Mouse (Mus musculus): Measurements from ENCODE around the gene Poc1a. TPM values are rescaled to one million over a fixed set of nuclear protein-coding genes. Genes with fewer than 3 reads are reported as not detected.

The Poc1a gene
- polyA plus RNA-seq, 1 experiment from 2014 or later: 25.2 TPM

GRCm38 (mm10) chr9:106308555-106308954 lies 27.7 kb downstream of the Poc1a start:
- H3K36me3 ChIP-seq (ENCODE audit: control insufficient read depth, insufficient read depth, low read length): no peaks in the 10 kb centered on the region; the same call in 1 of the 2 replicates
- H3K9me3 ChIP-seq (ENCODE audit: control insufficient read depth, low read depth, low read length): no peaks in the 10 kb centered on the region
- no peak for ATAC-seq (ENCODE audit: insufficient number of reproducible peaks, insufficient read depth, low FRiP score, low read depth)
- WGBS: 94% methylated on average over 2 of the region's 2 CpGs
- H3K27me3 ChIP-seq (ENCODE audit: control insufficient read depth, insufficient read depth, low read length): no peaks in the 10 kb centered on the region
- no peak overlapping the region for H3K9ac ChIP-seq (replicated peaks; ENCODE audit: low read depth, low read length)
- no peak overlapping the region for H3K4me2 ChIP-seq (replicated peaks; ENCODE audit: low read depth, low read length)
- H3K4me3 ChIP-seq (ENCODE audit: low read depth, low read length): no peak overlapping the region
- peak overlapping the region; percentile 34; the same call in 1 of the 2 replicates for H3K27ac ChIP-seq (ENCODE audit: low read length)
- H3K4me1 ChIP-seq (ENCODE audit: control insufficient read depth, insufficient read depth, low read length): no peaks in the 10 kb centered on the region

DNA sequence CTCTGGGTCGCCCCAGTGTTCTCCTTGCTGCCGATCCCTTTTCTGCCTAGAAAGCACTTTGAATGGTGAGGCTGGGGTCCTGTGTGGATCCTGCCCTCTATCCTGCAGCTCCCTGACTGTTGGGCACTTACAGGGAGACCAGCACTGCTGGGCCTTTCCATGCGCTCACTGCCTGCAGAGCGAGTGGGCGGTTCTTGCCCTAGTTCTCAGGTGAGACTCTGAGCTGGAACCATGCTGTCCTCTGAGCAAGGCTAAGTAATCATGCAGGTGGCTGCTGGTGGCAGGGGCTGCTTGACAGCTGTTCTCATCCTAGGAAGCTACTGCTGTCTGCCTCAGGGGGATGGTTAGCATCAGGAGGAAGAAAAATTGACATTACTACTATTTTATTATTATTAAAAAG lies 28.1 kb downstream of the Poc1a start:
- Histone ChIP-seq H3K4me3 (ENCODE audit: low read depth, low read length) (no peak overlapping the region), H3K27me3 (ENCODE audit: control insufficient read depth, insufficient read depth, low read length) (no peaks in the 10 kb centered on the region), H3K9me3 (ENCODE audit: control insufficient read depth, low read depth, low read length) (no peaks in the 10 kb centered on the region), H3K27ac (ENCODE audit: low read length) (peak overlapping the region; percentile 34; the same call in 1 of the 2 replicates), H3K4me2 (replicated peaks; ENCODE audit: low read depth, low read length) (no peak overlapping the region), H3K9ac (replicated peaks; ENCODE audit: low read depth, low read length) (no peak overlapping the region), H3K4me1 (ENCODE audit: control insufficient read depth, insufficient read depth, low read length) (no peaks in the 10 kb centered on the region), H3K36me3 (ENCODE audit: control insufficient read depth, insufficient read depth, low read length) (no peaks in the 10 kb centered on the region; the same call in 1 of the 2 replicates)
- WGBS: 91% methylated on average over 5 of the region's 5 CpGs
- ATAC-seq (ENCODE audit: insufficient number of reproducible peaks, insufficient read depth, low FRiP score, low read depth): no peak

DNA sequence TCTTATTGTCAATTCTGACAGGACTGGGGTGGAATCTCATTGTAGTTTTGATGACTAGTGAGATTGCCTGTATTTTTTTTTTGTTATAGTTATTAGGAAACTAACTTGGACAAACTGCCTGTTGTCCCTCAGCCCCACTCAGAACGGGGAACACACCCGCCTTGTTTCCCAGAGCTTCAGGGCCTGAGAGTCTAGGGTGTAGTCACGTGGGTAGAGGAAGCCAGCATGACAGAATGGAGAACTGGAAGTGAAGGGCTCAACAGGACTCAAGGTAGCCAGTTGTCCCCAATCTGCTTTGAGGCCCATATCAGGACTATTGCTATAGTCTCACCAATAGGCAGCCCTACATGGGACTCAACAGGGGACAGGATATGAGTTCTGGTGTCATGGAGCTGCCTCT lies 29.0 kb downstream of the Poc1a start:
- no peak overlapping the region for H3K4me2 ChIP-seq (replicated peaks; ENCODE audit: low read depth, low read length)
- no peak overlapping the region for H3K9ac ChIP-seq (replicated peaks; ENCODE audit: low read depth, low read length)
- H3K27ac ChIP-seq (ENCODE audit: low read length): no peak overlapping the region
- H3K9me3 ChIP-seq (ENCODE audit: control insufficient read depth, low read depth, low read length): no peaks in the 10 kb centered on the region
- H3K4me1 ChIP-seq (ENCODE audit: control insufficient read depth, insufficient read depth, low read length): no peaks in the 10 kb centered on the region
- no peak for ATAC-seq (ENCODE audit: insufficient number of reproducible peaks, insufficient read depth, low FRiP score, low read depth)
- no peaks in the 10 kb centered on the region for H3K27me3 ChIP-seq (ENCODE audit: control insufficient read depth, insufficient read depth, low read length)
- H3K4me3 ChIP-seq (ENCODE audit: low read depth, low read length): no peak overlapping the region
- WGBS: 80% methylated on average over 3 of the region's 3 CpGs
- H3K36me3 ChIP-seq (ENCODE audit: control insufficient read depth, insufficient read depth, low read length): no peaks in the 10 kb centered on the region; the same call in 1 of the 2 replicates

DNA sequence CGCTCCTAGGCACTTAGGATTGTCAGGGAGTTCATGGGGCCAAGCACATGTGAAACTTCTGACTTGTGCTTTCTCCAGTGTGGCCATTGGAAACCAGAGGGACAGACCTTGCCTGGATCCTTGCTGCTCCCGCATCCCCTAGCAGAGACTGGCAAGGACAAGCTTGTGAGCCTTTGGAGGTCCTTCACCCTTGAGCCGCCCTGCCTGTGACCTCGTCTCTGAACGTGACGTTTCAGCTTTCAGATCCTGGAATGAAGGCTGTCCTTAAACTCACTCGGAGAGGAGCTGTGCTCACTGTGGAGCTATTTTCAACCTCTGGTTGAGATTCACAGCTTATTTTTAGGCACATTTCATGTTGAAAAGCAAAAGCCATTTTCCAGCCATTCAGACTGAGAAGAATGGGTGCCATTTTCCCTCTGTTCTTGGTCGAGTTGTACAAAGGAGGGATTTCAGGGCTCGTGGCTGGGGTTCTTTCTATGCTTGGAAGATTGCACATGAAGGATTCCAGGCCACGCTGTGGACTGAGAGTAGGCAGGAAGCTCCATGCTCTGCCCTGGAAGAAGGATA lies 30.8 kb downstream of the Poc1a start:
- H3K27me3 ChIP-seq (ENCODE audit: control insufficient read depth, insufficient read depth, low read length): no peaks in the 10 kb centered on the region
- H3K9ac ChIP-seq (replicated peaks; ENCODE audit: low read depth, low read length): no peak overlapping the region
- no peak for ATAC-seq (ENCODE audit: insufficient number of reproducible peaks, insufficient read depth, low FRiP score, low read depth)
- 77% methylated on average over 10 of the region's 10 CpGs for WGBS
- no peaks in the 10 kb centered on the region for H3K4me1 ChIP-seq (ENCODE audit: control insufficient read depth, insufficient read depth, low read length)
- no peak overlapping the region for H3K27ac ChIP-seq (ENCODE audit: low read length)
- H3K4me2 ChIP-seq (replicated peaks; ENCODE audit: low read depth, low read length): no peak overlapping the region
- no peak overlapping the region for H3K4me3 ChIP-seq (ENCODE audit: low read depth, low read length)
- H3K36me3 ChIP-seq (ENCODE audit: control insufficient read depth, insufficient read depth, low read length): no peaks in the 10 kb centered on the region; the same call in 1 of the 2 replicates
- H3K9me3 ChIP-seq (ENCODE audit: control insufficient read depth, low read depth, low read length): no peaks in the 10 kb centered on the region

DNA sequence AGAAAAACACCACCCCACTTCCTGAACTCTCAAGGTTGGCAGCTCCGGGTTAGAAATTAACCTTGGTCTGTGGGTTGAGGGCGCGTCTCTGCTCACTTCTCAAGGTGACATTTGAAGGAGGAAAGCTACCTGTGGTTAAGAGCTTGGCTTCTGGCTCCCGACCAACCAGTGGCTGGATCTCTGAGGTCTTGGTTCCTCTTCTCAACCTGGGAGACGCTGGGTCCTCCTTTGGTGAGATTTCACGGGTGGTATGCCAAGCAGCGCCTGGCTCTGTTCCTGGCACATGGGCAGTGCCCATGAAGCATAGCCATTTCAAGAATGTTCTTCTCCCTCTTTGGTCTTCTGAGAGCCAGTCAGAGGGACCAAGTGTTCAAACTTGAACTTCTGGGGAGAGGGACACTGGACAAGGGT lies 32.1 kb downstream of the Poc1a start:
- Histone ChIP-seq H3K27me3 (ENCODE audit: control insufficient read depth, insufficient read depth, low read length) (no peaks in the 10 kb centered on the region), H3K4me1 (ENCODE audit: control insufficient read depth, insufficient read depth, low read length) (no peaks in the 10 kb centered on the region), H3K4me3 (ENCODE audit: low read depth, low read length) (no peak overlapping the region), H3K4me2 (replicated peaks; ENCODE audit: low read depth, low read length) (no peak overlapping the region), H3K36me3 (ENCODE audit: control insufficient read depth, insufficient read depth, low read length) (no peaks in the 10 kb centered on the region; the same call in 1 of the 2 replicates), H3K9me3 (ENCODE audit: control insufficient read depth, low read depth, low read length) (no peaks in the 10 kb centered on the region), H3K9ac (replicated peaks; ENCODE audit: low read depth, low read length) (no peak overlapping the region), H3K27ac (ENCODE audit: low read length) (no peak overlapping the region)
- WGBS: 89% methylated on average over 7 of the region's 7 CpGs
- ATAC-seq (ENCODE audit: insufficient number of reproducible peaks, insufficient read depth, low FRiP score, low read depth): no peak

GRCm38 (mm10) chr9:106314196-106314595 lies 33.3 kb downstream of the Poc1a start:
- WGBS: 62% methylated on average over 3 of the region's 3 CpGs
- H3K4me1 ChIP-seq (ENCODE audit: control insufficient read depth, insufficient read depth, low read length): peaks cover 3% of the 10 kb centered on the region; the same call in 1 of the 2 replicates
- no peak for ATAC-seq (ENCODE audit: insufficient number of reproducible peaks, insufficient read depth, low FRiP score, low read depth)
- no peak overlapping the region for H3K4me3 ChIP-seq (ENCODE audit: low read depth, low read length)
- H3K9ac ChIP-seq (replicated peaks; ENCODE audit: low read depth, low read length): no peak overlapping the region
- H3K27ac ChIP-seq (ENCODE audit: low read length): no peak overlapping the region
- H3K4me2 ChIP-seq (replicated peaks; ENCODE audit: low read depth, low read length): no peak overlapping the region
- H3K27me3 ChIP-seq (ENCODE audit: control insufficient read depth, insufficient read depth, low read length): no peaks in the 10 kb centered on the region
- H3K9me3 ChIP-seq (ENCODE audit: control insufficient read depth, low read depth, low read length): no peaks in the 10 kb centered on the region
- no peaks in the 10 kb centered on the region; the same call in 1 of the 2 replicates for H3K36me3 ChIP-seq (ENCODE audit: control insufficient read depth, insufficient read depth, low read length)

GRCm38 (mm10) chr9:106318074-106318473 lies 37.2 kb downstream of the Poc1a start:
- H3K4me1 ChIP-seq (ENCODE audit: control insufficient read depth, insufficient read depth, low read length): peaks cover 11% of the 10 kb centered on the region; the same call in 1 of the 2 replicates
- H3K4me2 ChIP-seq (replicated peaks; ENCODE audit: low read depth, low read length): no peak overlapping the region
- no peaks in the 10 kb centered on the region for H3K27me3 ChIP-seq (ENCODE audit: control insufficient read depth, insufficient read depth, low read length)
- ATAC-seq (ENCODE audit: insufficient number of reproducible peaks, insufficient read depth, low FRiP score, low read depth): no peak
- 65% methylated on average over 2 of the region's 2 CpGs for WGBS
- H3K36me3 ChIP-seq (ENCODE audit: control insufficient read depth, insufficient read depth, low read length): no peaks in the 10 kb centered on the region
- H3K9me3 ChIP-seq (ENCODE audit: control insufficient read depth, low read depth, low read length): no peaks in the 10 kb centered on the region
- H3K9ac ChIP-seq (replicated peaks; ENCODE audit: low read depth, low read length): no peak overlapping the region
- H3K4me3 ChIP-seq (ENCODE audit: low read depth, low read length): no peak overlapping the region
- no peak overlapping the region for H3K27ac ChIP-seq (ENCODE audit: low read length)

DNA sequence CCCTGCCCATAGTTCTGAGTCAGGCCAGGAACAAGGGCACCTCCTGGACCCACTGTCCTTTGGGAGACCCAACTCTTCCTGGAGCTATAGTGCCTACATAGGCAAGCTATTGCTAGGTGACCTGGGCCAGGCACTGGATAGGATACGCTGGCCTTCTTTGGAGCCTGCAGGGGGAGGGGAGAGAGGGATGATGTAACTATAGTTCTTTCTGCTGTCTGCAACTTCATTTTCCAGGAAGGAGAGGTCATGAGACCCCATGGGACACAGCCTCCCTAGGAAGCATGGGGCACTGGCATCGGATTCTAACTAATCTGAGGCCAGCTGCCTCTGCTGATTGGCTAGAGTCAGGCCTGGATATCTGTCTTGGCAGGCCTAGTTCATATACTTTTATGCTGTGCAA lies 38.2 kb downstream of the Poc1a start:
- 54% methylated on average over 2 of the region's 2 CpGs for WGBS
- Histone ChIP-seq H3K9me3 (ENCODE audit: control insufficient read depth, low read depth, low read length) (no peaks in the 10 kb centered on the region), H3K36me3 (ENCODE audit: control insufficient read depth, insufficient read depth, low read length) (no peaks in the 10 kb centered on the region), H3K27ac (ENCODE audit: low read length) (no peak overlapping the region), H3K4me1 (ENCODE audit: control insufficient read depth, insufficient read depth, low read length) (peaks cover 13% of the 10 kb centered on the region; the same call in 1 of the 2 replicates), H3K9ac (replicated peaks; ENCODE audit: low read depth, low read length) (no peak overlapping the region), H3K4me2 (replicated peaks; ENCODE audit: low read depth, low read length) (no peak overlapping the region), H3K4me3 (ENCODE audit: low read depth, low read length) (no peak overlapping the region), H3K27me3 (ENCODE audit: control insufficient read depth, insufficient read depth, low read length) (no peaks in the 10 kb centered on the region)
- no peak for ATAC-seq (ENCODE audit: insufficient number of reproducible peaks, insufficient read depth, low FRiP score, low read depth)

GRCm38 (mm10) chr9:106322497-106322896 lies 41.6 kb downstream of the Poc1a start:
- WGBS: 76% methylated on average over 3 of the region's 3 CpGs
- no peak for ATAC-seq (ENCODE audit: insufficient number of reproducible peaks, insufficient read depth, low FRiP score, low read depth)
- no peak overlapping the region for H3K9ac ChIP-seq (replicated peaks; ENCODE audit: low read depth, low read length)
- no peaks in the 10 kb centered on the region for H3K9me3 ChIP-seq (ENCODE audit: control insufficient read depth, low read depth, low read length)
- H3K4me1 ChIP-seq (ENCODE audit: control insufficient read depth, insufficient read depth, low read length): peaks cover 13% of the 10 kb centered on the region; the same call in 1 of the 2 replicates
- H3K4me2 ChIP-seq (replicated peaks; ENCODE audit: low read depth, low read length): no peak overlapping the region
- no peaks in the 10 kb centered on the region for H3K36me3 ChIP-seq (ENCODE audit: control insufficient read depth, insufficient read depth, low read length)
- H3K27ac ChIP-seq (ENCODE audit: low read length): no peak overlapping the region
- H3K27me3 ChIP-seq (ENCODE audit: control insufficient read depth, insufficient read depth, low read length): no peaks in the 10 kb centered on the region
- no peak overlapping the region for H3K4me3 ChIP-seq (ENCODE audit: low read depth, low read length)
